Mouse (Mus musculus) NIH3T3 (cell line): ENCODE data around the gene Gm44511.
"Not testable (repeated sequence)": the region's sequence is repeated elsewhere in the genome, so short reads cannot be mapped to it uniquely, and the experiment has no call there.

Experiments
- DNase-seq: peaks from one replicate; pipeline ENCODE4 v3.0.0-alpha.2; 2012; ENCODE audit warnings: low read depth

The Gm44511 gene

GRCm38 (mm10) chr6:128760416-128761143 lies 65.5 kb downstream of the Gm44511 start:
- DNase-seq = peak; percentile 98

- DNase-seq = peak; percentile 95
These were observed 66.1 kb downstream of the Gm44511 start for GRCm38 (mm10) chr6:128760016-128760415.

- no peak for DNase-seq
These were observed 66.7 kb downstream of the Gm44511 start for GRCm38 (mm10) chr6:128759221-128759950.

DNA sequence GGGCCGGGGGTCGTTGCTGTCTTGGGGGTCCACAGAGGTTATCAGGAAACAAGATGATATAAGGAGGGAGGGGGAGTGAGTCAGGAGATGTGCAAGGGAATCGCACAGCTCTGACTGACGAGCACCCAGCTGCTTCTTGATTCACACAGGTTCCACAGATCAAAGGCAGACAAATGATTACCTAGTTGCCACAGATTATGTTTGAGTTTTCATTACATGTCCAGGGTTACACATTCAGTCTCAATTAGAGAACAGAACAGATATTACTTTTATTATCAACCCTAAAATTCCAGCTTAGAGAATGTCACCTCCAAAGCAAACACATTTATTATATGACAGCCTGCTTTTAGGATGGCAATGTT lies 70.7 kb downstream of the Gm44511 start:
- not testable (repeated sequence) for DNase-seq

DNA sequence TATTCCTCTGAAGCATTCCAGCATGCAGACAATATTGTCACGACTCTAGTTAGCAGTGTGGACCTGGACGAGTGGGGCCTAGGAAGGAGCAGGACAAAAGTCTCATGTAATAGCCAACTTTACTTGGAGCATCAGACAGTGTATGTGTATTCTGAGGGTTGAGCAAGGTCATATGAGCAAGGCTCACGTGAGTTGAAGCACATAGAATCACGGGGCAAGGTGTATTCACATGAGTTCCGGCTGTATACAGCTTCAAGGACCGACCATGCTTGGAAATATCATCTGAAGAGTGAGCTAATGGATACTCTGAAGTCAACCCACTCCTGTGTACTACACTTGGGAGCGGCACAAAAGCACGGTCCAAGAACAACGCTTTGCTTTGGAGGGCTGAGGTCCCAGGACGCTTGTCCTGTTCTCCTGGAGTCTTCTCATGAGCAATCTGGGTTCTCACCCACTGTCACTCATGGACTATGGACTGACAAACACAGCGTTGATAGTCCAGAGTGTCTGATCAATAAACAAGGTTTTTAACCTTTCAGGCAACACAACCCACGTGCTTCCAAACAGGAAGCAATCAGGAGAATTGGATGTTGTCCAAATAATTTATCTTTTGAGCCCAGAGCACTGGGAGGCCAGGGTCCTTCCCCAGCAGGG lies 71.2 kb downstream of the Gm44511 start:
- not testable (repeated sequence) for DNase-seq

DNA sequence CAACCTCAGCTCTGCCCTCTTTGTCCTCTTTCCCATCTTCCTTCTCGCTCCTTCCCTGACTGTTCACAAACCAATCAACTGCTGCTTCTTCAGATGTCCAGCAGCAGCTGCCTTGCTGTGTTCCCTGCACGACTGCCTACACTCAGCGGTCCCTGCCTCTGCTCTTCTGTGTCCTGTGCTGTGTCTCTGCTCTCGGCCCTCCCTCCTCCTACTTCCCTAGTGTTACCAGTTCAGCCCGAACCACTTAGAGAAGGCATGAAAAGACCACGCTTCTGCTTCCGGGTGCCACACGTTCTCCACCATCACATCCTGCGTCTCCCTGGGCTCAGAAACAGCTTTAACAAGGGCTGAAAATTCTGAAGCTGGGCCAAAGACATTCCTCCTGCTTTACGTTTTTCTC lies 71.8 kb downstream of the Gm44511 start:
- DNase-seq = peak; percentile 56

DNA sequence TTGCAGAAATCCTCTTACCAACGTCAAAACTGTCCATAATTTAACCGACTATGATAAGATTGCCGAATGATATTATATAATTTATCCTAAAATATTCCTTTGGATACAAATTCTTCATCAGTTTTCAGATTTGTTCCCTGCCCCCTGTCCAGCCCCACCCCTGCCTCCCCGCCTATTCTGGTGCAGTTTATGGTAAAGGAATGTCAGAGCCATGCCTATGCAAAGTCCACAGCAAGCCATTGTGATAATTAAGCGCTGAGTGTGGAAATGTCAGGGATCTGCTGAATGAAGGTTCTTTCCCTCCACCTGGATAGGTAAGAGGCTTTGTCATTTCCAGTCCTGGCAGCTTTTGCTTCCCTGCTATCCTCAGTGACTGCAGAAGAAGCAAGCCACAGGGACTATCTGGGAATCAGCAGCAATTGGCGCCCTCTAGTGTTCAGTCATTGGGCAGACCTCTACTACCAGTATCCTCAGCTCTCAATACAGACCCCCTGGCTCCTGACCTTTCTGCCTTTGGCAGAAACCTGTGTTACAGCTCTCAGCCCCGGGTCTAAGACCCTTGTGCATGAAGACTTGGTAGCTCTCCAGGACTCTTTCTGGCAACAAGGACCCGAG lies 72.4 kb downstream of the Gm44511 start:
- peak; percentile 84 for DNase-seq

DNA sequence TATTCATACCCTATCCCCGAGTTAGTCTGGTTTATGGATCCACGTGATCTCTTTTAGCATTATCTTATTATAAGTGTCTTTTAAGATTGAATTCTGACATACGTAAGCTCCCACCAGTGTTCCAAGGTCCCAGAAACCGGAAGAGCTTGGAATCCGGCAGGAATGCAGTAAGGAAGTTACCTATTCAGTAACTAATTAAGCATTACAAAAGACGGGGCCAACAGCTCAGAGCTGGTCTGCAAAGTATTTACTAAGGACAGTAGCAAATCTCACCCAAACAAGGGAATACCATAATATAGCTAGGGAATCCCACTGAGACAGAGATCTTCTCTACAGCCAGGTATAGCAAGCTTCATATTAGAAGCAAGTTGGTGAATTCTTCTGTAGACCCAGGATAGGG lies 79.1 kb downstream of the Gm44511 start:
- not testable (repeated sequence) for DNase-seq

GRCm38 (mm10) chr6:128737445-128737844 lies 88.7 kb downstream of the Gm44511 start:
- no peak for DNase-seq

- peak; percentile 52 for DNase-seq
These were observed 90.0 kb downstream of the Gm44511 start for GRCm38 (mm10) chr6:128736100-128736499.

DNA sequence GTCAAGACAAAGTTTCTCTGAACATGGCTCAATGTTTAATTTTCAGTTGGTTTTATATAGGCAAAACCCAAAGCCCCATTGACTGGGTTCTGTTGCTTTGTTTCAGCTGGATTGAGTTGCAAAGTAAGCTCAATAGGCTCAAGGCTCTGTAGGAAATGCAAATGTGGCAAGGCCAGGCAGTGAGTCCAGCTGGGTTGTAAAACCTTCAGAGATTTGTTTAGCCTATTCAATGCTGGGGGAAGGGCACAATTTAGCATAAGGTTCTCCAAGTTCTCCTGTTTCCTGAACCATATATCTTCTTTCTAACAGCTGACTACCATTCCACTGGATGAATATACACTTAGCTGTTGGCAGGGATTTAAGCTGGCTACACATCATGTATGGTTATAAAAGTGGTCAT lies 91.2 kb downstream of the Gm44511 start:
- DNase-seq = no peak

DNA sequence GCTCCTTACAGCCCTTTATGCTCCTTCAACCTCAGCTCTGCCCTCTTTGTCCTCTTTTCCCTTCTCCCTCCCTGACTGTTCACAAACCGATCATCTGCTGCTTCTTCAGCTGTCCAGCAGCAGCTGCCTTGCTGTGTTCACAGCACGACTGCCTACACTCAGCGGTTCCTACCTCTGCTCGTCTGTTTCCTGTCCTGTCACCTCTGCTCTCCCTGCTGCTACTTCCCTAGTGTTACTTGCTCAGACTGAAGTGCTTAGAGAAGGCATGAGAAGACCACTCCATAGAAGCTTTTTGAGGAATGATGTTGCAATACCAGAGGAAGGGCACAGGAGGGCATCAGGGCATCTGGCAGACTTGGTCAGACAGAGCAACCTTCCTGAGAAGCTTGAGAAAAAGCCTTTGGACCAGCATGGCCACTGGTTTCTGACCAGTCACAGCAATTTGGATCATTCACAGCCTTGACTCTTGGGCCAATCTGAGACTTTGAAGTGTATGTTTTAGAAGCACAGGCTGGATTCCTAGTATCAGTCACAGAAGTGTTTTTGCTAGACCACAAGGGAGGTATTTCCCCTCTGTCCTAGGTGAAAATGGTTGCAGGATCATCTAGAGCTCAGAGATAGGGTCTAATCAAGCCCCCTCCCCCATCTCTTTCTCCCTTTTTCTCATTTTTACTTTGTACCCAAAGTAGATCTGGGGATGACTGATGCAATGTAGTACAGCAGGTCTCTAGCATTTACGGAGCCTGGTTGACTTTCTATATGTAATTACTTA lies 92.0 kb downstream of the Gm44511 start:
- DNase-seq = no peak

GRCm38 (mm10) chr6:128732032-128732431 lies 94.1 kb downstream of the Gm44511 start:
- no peak for DNase-seq
